Mouse (Mus musculus) MEL (cell line): ENCODE measurements around the gene Clptm1.

Experiments used
- HCFC1 ChIP-seq: IDR thresholded peaks from 2 replicates; pipeline ENCODE4 v1.6.1; 2012; ENCODE audit warnings: low read depth, mild to moderate bottlenecking, inconsistent platforms, low read length, improper control_type of control experiment, moderate library complexity
- KAT2A ChIP-seq: conservative IDR thresholded peaks from 2 replicates; pipeline ENCODE4 v1.6.1; 2012; ENCODE audit warnings: low read depth, low read length, improper control_type of control experiment, inconsistent platforms

- TF ChIP-seq KAT2A (no peak), HCFC1 (no peak)
Observed at GRCm38 (mm10) chr7:19688611-19689010, 23.8 kb upstream of the Clptm1 start.
